Mouse (Mus musculus): ENCODE data around the gene Hepacam. TPM values are rescaled to one million over a fixed set of nuclear protein-coding genes. Genes with fewer than 3 reads are reported as not detected.

Hepacam gene
- total RNA-seq (2014; rRNA removed), result 11.8 and 17.2 TPM in 2 replicates
- polyA plus RNA-seq (2015; fragmentation: Nextera tagmentation; extraction: Ambion mirVana), result 27.8 and 39.8 TPM in 2 replicates

DNA sequence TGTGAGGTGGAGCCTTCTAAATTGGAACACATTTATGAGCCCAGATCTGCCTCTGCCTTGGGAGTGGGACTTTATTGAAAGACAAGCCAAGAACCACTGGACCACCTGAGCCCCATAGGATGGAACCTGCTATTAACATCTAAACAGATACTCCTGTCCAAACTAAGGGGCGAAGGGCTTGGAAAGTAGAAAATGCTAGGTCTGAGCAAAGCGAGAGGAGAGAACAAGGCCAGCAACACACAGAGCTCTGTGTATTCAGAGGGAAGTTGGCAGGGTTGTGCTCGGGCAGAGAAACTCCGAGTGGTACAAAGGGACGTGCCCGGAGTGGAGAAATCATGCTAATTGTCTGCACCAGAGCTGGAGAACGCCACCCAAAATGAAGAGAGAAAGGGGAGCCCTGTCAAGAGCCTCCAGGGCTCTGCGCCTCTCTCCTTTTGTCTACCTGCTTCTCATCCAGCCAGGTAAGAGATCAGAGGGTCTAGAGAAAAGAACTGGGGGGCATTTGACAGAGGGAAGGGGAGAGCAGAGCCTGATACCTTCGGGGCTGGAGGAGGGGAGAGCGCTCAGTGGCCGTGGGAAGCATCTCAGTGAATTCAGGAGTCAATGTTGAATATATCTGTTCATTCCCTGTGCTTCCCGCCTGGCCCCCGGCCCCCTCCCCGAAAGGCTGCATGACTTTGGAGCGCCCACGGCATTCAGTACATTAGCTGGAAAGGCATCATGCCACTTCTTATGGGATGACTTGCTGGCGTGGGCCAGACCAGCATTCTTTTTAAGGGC, at the start of gene Hepacam:
Gene Hepacam (plus strand): TSS at position 51 of the 780 bp plus-strand sequence.
- H3K4me2 ChIP-seq (ENCODE audit: low read depth), result peak within 1 kb of the TSS; percentile 29
- peak within 1 kb of the TSS; percentile 24 for H3K4me3 ChIP-seq (ENCODE audit: low read depth, low read length)

DNA sequence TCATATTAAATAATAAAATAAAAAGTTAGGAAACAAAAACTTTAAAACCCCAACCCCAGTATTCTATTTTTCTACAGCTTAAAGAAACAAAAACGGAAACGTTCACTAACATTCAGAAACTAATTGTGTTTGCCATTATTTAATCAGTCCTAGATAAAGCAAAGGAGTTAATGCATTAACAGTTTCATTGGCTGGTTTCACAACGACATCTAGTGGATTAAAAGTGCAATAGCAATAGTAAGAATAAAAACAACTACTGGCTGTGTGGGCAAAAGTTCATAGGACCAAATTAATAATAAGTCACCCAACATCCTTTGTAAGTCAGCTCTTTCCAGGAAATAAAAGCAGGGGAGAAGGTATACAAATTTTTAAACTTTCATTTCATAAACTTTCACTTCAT, 37.7 kb upstream of the Hepacam start:
- Histone ChIP-seq H3K27me3 (ENCODE audit: insufficient read depth, low read length) (no peaks in the 10 kb centered on the region), H3K4me3 (ENCODE audit: low read depth, low read length) (no peak overlapping the region), H3K9me3 (ENCODE audit: low read length) (no peaks in the 10 kb centered on the region), H3K27ac (ENCODE audit: low read depth, low read length) (no peak overlapping the region), H3K4me2 (ENCODE audit: low read depth) (no peak overlapping the region), H3K4me1 (ENCODE audit: insufficient read depth) (no peaks in the 10 kb centered on the region), H3K9ac (no peak overlapping the region), H3K36me3 (ENCODE audit: insufficient read depth) (no peaks in the 10 kb centered on the region)
- ATAC-seq, result no peak
- TF ChIP-seq CTCF (IDR thresholded peaks at IDR 0.05; ENCODE audit: low read depth), result peak; percentile 78
- peak; percentile 35 for DNase-seq
- 23% methylated on average over 3 of the region's 3 CpGs for whole genome bisulfite sequencing

More for the DNA sequence above, at the start of gene Hepacam:
- peak within 1 kb of the TSS; percentile 37; the same call in 1 of the 2 replicates for H3K9ac ChIP-seq
- no peaks in the 10 kb centered on the region for H3K27me3 ChIP-seq (ENCODE audit: insufficient read depth, low read length)
- DNase-seq (peak; percentile 54), ATAC-seq (peak; percentile 93)
- no peaks in the 10 kb centered on the region for H3K4me1 ChIP-seq (ENCODE audit: insufficient read depth)
- H3K27ac ChIP-seq (ENCODE audit: low read depth, low read length), result peak within 1 kb of the TSS; percentile 73
- no peaks in the 10 kb centered on the region for H3K36me3 ChIP-seq (ENCODE audit: insufficient read depth)
- TF ChIP-seq CTCF (IDR thresholded peaks at IDR 0.05; ENCODE audit: low read depth), result no peak
- H3K9me3 ChIP-seq (ENCODE audit: low read length), result no peaks in the 10 kb centered on the region
- 67% methylated on average over 17 of the region's 17 CpGs for WGBS

DNA sequence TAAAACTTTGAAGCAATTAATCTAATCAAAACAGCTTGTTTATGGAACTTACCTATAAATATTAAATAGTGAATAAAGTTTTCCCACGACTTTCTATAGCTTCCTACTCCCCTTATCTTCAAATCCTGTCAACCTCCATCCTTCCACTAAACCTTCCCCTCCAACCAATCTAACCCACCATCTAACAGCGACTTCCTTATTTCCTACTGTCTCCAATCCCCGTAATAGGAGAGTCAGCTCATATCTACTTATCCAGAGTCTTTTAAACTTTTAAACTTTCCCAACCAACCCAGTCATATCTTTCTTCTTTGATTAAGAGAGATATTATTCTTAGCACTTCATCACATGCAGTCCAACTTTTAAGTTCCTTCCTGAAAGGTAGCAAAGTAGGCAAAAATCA, 21.7 kb upstream of the Hepacam start:
- peaks cover 8% of the 10 kb centered on the region; the same call in 1 of the 2 replicates for H3K4me1 ChIP-seq (ENCODE audit: insufficient read depth)
- no peak overlapping the region for H3K4me3 ChIP-seq (ENCODE audit: low read depth, low read length)
- no peaks in the 10 kb centered on the region for H3K27me3 ChIP-seq (ENCODE audit: insufficient read depth, low read length)
- DNase-seq (no peak), ATAC-seq (no peak)
- no peak for TF ChIP-seq CTCF (IDR thresholded peaks at IDR 0.05; ENCODE audit: low read depth)
- H3K9ac ChIP-seq, result no peak overlapping the region
- WGBS, result 90% methylated on average over 3 of the region's 3 CpGs
- no peak overlapping the region for H3K27ac ChIP-seq (ENCODE audit: low read depth, low read length)
- no peak overlapping the region for H3K4me2 ChIP-seq (ENCODE audit: low read depth)
- H3K9me3 ChIP-seq (ENCODE audit: low read length), result no peaks in the 10 kb centered on the region
- H3K36me3 ChIP-seq (ENCODE audit: insufficient read depth), result no peaks in the 10 kb centered on the region

DNA sequence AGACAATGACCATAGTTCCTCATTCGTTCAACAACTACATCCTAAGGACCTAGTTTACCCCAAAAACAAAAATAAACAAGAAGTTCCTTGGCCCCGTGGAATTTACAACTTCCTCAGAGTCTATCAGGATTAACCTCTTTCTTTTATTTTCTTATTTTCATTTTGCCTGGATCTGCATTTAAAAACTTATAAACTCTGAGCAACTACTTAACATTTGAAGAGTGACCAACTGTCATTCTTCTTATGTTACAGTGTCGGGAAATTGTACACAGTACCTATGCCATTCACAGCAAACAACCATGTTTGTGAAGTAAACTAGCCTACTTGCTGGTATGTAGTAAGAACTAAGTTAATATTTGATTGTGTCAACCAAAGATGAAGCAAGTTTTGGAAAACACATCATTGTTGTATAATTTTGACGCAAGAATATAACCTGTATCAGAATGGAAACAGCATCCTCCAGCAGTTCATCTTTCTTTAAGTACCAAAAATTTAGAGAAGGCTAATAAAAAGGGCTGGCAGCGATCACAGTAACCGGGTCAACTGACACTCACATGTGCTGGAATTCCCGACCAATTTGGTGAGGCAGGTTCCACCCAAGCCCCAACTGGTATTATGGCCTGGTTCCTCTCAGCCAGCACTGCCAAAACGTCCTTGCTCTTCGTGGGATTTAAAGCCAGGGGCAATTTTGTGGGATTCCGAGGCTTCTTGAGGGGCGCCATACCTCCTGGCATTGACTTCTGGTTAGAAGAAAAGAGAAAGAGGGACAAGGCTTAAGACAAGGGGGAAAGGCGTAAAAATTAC, 19.8 kb upstream of the Hepacam start:
- 21% methylated on average over 12 of the region's 12 CpGs for WGBS
- H3K27me3 ChIP-seq (ENCODE audit: insufficient read depth, low read length), result no peaks in the 10 kb centered on the region
- peak overlapping the region; percentile 92 for H3K27ac ChIP-seq (ENCODE audit: low read depth, low read length)
- no peak for TF ChIP-seq CTCF (IDR thresholded peaks at IDR 0.05; ENCODE audit: low read depth)
- ATAC-seq (no peak; the same call in 1 of the 2 replicates), DNase-seq (no peak)
- no peaks in the 10 kb centered on the region for H3K9me3 ChIP-seq (ENCODE audit: low read length)
- H3K4me3 ChIP-seq (ENCODE audit: low read depth, low read length), result peak overlapping the region; percentile 52
- H3K36me3 ChIP-seq (ENCODE audit: insufficient read depth), result no peaks in the 10 kb centered on the region
- H3K9ac ChIP-seq, result peak overlapping the region; percentile 64
- H3K4me1 ChIP-seq (ENCODE audit: insufficient read depth), result peaks cover 8% of the 10 kb centered on the region; the same call in 1 of the 2 replicates
- H3K4me2 ChIP-seq (ENCODE audit: low read depth), result peak overlapping the region; percentile 62

DNA sequence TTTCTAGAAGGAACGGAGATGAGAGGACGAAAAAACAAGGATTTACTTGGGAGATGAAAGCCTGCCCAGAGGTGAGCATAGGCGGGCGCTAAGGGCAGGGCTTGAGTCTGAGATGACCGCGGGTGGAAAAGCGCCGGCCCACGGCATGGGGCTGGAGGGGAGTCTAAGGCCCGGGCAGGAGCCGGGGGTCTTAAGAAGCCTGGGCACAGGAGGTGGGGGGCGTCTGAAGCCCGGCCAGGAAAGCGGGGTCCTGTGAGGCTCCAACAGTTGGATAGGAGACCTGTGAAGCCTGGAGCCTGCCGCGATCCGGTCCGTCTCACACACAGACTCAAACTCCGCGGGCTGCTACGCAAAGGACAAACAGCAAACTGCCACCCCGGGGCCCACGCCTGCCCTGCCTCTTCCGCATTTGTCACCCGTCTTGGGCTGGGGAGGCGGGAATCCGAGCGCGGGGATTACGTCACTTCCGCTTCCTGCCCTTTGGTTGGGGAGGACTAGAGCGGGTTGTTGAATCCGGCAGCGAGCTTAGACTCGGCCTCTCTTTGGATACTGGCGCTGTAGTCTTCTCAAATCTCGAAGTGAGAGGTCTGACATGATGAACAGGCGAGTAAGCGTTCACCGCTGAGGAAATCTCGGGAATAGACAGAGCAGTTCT, 19.0 kb upstream of the Hepacam start, which contains the start of gene Ccdc15:
Gene Ccdc15 (minus strand): TSS at position 445 of the 655 bp plus-strand sequence.
- H3K4me2 ChIP-seq (ENCODE audit: low read depth), result peak within 1 kb of the TSS; percentile 62
- H3K27me3 ChIP-seq (ENCODE audit: insufficient read depth, low read length), result no peaks in the 10 kb centered on the region
- ATAC-seq (peak; percentile 100), DNase-seq (peak; percentile 98)
- peak within 1 kb of the TSS; percentile 92 for H3K27ac ChIP-seq (ENCODE audit: low read depth, low read length)
- H3K36me3 ChIP-seq (ENCODE audit: insufficient read depth), result no peaks in the 10 kb centered on the region
- H3K4me3 ChIP-seq (ENCODE audit: low read depth, low read length), result peak within 1 kb of the TSS; percentile 52
- no peaks in the 10 kb centered on the region for H3K9me3 ChIP-seq (ENCODE audit: low read length)
- peaks cover 8% of the 10 kb centered on the region; the same call in 1 of the 2 replicates for H3K4me1 ChIP-seq (ENCODE audit: insufficient read depth)
- WGBS, result under 1% methylated on average over 41 of the region's 41 CpGs
- TF ChIP-seq CTCF (IDR thresholded peaks at IDR 0.05; ENCODE audit: low read depth), result peak; percentile 47
- H3K9ac ChIP-seq, result peak within 1 kb of the TSS; percentile 64

DNA sequence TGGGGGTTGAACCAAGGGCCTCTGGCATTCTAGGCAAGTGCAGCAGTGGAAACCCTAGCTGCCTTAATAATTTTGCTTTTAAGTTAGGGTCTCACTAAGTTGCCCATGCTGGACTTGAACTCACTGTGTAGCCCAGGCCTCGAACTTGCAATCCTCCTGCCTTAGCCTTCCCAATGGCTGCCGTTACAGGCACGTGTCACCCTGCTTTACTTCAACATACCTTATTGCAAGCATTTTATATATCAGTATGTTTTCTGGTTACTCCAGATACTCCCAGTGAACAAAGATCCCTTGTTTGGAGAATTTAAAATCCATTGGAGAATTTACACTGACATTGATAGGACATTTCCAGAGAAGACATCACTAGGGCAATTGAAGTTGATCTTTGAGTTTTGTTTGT, 18.1 kb upstream of the Hepacam start:
- H3K27ac ChIP-seq (ENCODE audit: low read depth, low read length), result peak overlapping the region; percentile 92; the same call in 1 of the 2 replicates
- WGBS, result 87% methylated on average over 3 of the region's 3 CpGs
- peak overlapping the region; percentile 64; the same call in 1 of the 2 replicates for H3K9ac ChIP-seq
- peak overlapping the region; percentile 62 for H3K4me2 ChIP-seq (ENCODE audit: low read depth)
- TF ChIP-seq CTCF (IDR thresholded peaks at IDR 0.05; ENCODE audit: low read depth), result no peak
- DNase-seq, result no peak
- ATAC-seq, result no peak
- peaks cover 8% of the 10 kb centered on the region; the same call in 1 of the 2 replicates for H3K4me1 ChIP-seq (ENCODE audit: insufficient read depth)
- no peaks in the 10 kb centered on the region for H3K27me3 ChIP-seq (ENCODE audit: insufficient read depth, low read length)
- H3K36me3 ChIP-seq (ENCODE audit: insufficient read depth), result no peaks in the 10 kb centered on the region
- peak overlapping the region; percentile 52 for H3K4me3 ChIP-seq (ENCODE audit: low read depth, low read length)
- no peaks in the 10 kb centered on the region for H3K9me3 ChIP-seq (ENCODE audit: low read length)
